Mouse (Mus musculus) megakaryocyte, embryonic 14.5 days (primary cell): ENCODE data around the gene Lgals9.

Experiments
- FLI1 ChIP-seq: IDR thresholded peaks from 2 replicates; pipeline ENCODE4 v1.6.1; 2012; ENCODE audit warnings: low read length, inconsistent platforms, mixed read lengths
- GATA1 ChIP-seq: IDR thresholded peaks from 3 replicates; pipeline ENCODE4 v1.6.1; 2012; ENCODE audit warnings: mixed read lengths, low read length, inconsistent platforms, borderline replicate concordance

GRCm38 (mm10) chr11:78999118-78999517 lies 14.4 kb upstream of the Lgals9 start:
- TF ChIP-seq GATA1, result no peak
- no peak for TF ChIP-seq FLI1
